Mouse (Mus musculus): ENCODE data around the gene Maml3. TPM values are rescaled to one million over a fixed set of nuclear protein-coding genes. Genes with fewer than 3 reads are reported as not detected.

Gene Maml3
- polyA plus RNA-seq, 1 experiment from 2014 or later: 0.69 TPM

- Histone ChIP-seq H3K27ac (no peak overlapping the region), H3K9me3 (replicated peaks) (peaks cover 4% of the 10 kb centered on the region; the same call in 1 of the 2 replicates), H3K36me3 (no peaks in the 10 kb centered on the region), H3K4me1 (replicated peaks) (peaks cover 23% of the 10 kb centered on the region), H3K4me2 (no peak overlapping the region), H3K27me3 (no peaks in the 10 kb centered on the region), H3K9ac (no peak overlapping the region), H3K4me3 (replicated peaks) (no peak overlapping the region)
- WGBS (ENCODE audit: insufficient replicate concordance): 52% methylated on average over 2 of the region's 2 CpGs
- no peak for DNase-seq
- ATAC-seq (ENCODE audit: low read depth): no peak
These were observed 468.9 kb downstream of the Maml3 start for GRCm38 (mm10) chr3:51635960-51636359.

Other genes with a start within 250 kb of the Maml3 start
- gene Foxo1, start 163.3 kb upstream of the Maml3 start, polyA plus RNA-seq (2015; fragmentation: Nextera tagmentation; extraction: Ambion mirVana): 1.1 TPM in 2 replicates